Mouse (Mus musculus) inflammation-experienced regulatory T-cells, adult 6 months (primary cell): ENCODE measurements around the gene Irf9. TPM values are rescaled to one million over a fixed set of nuclear protein-coding genes. Genes with fewer than 3 reads are reported as not detected.

Experiments used
- ATAC-seq: one replicate; pipeline ENCODE4 v1.8.0; 2017
- polyA plus RNA-seq, 3 experiments: library from polyadenylated mRNA; unstranded; fragments of 100-300 nt; shearing (Covaris generic); gene quantifications; one replicate each; pipeline ENCODE4 v1.2.1; 2017

Gene Irf9
- 100 to 1,000 TPM; 120 to 174 (median 141) TPM for polyA plus RNA-seq

DNA sequence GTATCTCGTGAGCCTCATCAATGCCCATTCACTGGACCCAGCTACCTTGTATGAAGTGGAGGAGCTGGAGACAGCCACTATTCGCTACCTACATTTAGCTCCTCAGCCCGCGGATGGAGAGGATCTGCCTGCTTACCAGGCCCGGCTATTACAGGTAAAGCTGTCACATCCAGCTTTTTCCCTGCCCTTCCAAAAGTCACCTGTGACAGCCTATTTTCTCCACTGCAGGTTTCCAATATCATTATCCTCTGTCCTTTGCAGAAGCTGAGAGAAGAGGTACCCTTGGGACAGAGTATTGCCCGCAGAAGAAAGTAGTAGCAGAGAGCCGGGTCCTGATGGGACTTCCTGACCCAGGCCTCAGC lies at the start of gene Irf9:
Gene Irf9, plus strand, starts transcription at position 301 of the 362 bp plus-strand sequence.
- no peak for ATAC-seq

DNA sequence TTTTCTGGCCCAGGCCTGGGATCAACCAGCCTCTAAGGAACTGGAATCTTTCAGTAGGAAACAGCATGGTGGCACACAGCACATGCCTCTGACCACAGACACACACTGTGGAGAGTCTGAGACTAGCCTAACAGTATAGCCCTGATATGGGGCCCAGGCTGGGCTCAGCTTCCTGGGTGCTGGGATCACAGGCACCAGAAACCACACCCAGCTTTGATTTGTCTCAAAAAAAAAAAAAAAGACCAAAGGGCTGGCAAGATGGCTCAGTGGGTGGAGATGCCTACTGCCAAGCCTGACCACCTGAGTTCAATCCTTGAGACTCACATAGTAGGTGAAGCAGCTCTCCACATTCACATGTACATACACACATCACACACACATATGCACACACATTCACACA lies 48.7 kb upstream of the Irf9 start:
- no peak for ATAC-seq

DNA sequence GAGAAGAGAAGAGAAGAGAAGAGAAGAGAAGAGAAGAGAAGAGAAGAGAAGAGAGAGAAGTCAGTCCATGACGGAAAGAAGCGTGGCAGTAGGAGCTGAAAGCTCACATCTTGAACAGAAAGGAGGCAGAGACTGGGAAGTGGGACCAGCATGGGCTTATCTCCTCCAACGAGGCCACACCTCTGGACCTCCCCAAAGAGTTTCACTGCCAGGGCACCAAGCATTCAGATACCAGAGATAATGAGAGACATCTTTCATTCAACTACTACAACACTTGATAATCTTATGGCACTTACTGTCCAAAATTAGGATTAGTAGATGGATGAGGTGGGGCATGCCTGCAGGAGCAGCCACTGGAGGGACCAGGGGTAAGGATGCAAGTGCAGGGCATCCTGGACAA lies 47.6 kb upstream of the Irf9 start:
- ATAC-seq = no peak

DNA sequence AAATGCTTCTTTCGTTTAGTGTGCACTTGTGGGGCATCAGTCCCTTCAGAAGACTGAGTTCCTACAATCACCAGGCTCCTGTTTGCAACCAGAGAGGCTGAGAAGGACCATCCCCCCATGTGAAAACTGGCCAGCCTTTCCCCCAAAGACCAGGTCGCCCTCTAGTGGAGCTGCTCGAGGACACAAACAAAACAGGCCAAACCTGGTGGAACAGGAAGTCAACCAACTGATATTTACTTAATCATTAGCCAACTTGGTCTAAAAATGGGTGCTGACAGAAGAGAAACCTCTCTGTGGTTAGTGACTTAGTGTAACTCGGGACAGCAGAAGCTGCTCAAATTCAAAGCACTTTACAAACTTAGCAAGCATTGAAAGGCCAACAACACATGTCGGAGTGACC lies 46.4 kb upstream of the Irf9 start:
- peak; percentile 19 for ATAC-seq

DNA sequence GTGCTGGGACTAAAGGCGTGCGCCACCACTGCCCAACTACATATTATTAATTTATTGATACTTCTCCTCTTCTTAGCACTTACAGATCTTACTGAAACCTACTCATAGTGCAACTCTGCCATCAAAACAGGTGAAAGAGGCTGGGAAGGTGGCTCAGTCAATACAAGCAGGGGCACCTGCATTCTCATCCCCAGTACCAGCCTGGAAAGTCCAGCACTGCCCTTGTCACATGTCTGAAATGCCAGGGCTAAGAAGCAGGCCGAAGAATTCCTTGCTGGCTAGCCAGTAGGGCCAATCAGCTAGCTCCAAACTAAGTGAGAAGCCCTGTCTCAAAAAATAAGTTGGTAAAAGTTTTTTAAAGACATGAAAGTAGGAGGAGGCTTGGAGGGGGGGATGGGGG lies 45.8 kb upstream of the Irf9 start:
- ATAC-seq = no peak

DNA sequence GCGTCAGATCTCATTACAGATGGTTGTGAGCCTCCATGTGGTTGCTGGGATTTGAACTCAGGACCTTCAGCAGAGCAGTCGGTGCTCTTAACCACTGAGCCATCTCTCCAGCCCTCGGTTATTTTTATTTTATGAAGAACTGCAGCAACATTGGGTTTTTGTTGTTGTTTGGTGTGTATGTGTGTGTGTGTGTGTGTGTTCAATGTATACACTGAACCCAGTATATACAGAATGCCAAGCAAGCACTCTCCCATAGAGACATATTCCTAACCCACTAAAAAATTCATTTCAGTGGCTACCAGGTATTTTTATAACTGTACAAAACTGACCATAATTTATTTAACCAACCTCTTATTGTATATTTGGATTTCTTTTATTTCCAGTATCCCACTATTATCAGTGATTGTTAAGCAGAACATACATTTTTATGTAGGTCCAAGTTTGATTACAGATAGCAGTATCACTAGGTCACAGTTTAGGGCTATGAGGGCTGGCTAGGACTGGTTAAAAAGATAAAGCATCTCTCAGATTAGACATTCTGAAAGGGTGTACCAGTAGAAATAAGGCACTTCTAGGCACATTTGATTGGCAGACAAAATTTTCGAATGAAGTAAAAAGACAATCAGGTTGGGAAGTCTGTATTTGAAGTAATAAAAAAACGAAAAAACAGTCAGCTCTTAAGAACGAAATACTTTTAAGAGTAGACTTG lies 44.5 kb upstream of the Irf9 start:
- ATAC-seq = no peak

DNA sequence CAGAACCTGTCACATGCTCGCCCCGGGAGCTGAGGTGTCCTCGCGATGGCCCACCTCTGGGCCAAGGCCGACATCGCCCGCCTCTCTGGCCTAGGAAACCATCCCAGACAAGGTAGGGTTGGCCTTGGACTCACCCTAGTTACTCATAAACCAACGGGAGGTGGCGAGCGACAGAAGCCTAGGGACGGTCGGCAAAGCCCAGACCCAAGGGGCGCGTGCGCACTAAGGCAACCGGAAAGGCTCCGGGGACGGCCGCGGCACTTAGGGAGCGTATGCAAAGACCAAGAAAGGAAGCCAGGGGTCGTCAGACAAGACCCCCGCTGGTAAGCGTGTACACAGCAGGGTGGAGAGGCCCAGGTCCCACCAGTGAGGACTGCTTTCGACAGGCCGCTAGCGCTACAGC lies 43.6 kb upstream of the Irf9 start, which contains the start of gene Dcaf11:
Gene Dcaf11, plus strand, starts transcription at position 208 of the 403 bp plus-strand sequence.
- peak; percentile 37 for ATAC-seq

DNA sequence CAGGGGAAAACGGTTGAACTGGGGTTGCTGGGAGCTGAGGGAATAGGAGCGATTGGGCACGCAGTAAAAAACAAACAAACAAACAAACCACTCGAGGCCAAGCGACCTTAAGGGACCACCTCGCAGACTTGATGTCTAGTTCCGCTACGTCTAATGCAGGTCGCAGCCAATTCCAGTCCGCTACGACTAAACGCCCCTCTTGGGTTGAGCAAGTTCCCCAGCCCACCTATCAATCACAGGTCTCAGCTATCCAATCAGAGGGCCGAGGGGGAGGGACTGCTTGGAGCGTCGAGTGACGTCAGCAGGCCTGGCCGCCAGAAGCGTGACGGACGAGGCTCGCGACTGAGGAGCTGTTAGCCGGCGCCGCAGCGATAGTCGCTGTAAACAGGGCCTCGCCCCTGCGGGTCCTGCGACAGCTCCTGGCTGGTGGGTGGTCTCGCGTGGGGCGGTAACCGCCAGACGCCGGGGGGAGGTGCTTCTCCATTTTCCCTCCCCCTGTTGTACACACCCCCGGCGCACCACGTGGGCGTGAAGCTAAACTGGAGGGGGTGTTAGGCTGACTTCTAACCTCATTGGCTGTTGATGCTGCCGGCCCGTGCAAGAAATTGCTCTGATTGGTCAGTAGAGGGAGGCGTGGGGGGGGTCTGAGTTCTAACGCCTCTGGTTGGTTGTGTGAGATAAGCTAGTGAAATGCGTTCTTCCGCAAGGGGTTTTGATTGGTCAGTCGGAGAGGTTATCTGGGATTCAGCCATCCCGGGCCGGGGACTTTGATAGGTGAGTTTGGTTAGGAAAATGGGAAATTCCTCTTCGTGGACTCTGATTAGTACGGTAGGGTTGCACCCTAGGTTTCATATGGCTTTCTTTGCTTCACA lies 42.9 kb upstream of the Irf9 start, which contains the start of gene A730061H03Rik:
Gene A730061H03Rik, minus strand, starts transcription at position 205 of the 872 bp plus-strand sequence.
- peak; percentile 86 for ATAC-seq

DNA sequence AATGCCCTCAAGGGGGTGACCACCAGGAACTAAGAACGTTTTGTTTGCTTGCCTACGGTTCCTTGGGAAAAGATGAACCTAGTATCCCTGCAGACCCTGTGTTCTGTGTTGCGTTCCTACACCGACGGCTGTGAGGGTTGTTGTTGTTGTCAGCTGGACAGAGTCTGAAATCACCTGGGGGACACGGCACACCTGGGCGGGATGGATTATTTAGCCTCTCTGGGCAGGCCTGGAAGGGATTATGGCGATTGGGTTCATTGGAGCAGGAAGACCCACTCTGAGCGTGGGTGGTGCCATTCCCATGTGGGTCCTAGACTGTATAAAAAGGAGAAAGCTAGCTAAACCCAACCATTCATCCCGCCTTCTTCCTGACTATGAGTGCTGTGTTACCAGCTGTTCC lies 41.5 kb upstream of the Irf9 start:
- ATAC-seq = no peak

DNA sequence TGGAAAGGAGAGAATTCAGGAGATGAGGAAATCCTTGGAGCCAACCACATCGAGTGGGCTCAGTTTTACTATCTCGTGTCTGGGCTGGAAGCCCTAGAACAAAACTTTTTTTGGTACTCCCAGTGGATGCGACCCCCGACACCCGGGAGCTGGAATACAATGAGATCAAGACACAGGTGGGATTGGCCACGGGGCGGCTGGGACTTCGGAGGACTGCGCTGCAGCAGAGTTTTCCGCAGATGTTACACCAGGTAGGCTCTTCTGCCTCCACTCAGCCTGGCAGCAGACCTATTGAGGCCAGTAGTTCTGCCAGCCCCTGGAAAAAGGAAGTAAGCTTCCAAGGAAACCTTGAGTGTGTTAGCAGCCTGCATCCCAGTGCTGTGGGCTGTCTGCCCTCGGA lies 40.1 kb upstream of the Irf9 start:
- no peak for ATAC-seq

DNA sequence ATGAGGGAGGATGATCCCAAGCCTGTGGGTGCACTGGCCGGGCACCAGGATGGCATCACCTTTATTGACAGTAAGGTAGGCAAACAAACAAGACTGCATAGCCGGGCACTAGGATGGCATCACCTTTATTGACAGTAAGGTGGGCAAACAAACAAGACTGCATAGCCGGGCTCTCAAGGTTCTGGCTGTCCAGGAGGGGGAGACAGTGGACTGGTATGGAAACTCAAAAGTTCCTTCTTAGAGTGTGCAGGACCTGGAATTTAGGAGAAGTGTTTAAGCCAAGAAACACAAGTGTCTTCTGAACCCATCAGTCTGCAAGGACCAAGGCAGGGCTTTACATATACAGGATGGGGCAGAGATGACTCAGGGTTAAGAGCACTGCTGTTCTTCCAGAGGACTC lies 37.6 kb upstream of the Irf9 start:
- ATAC-seq = no peak

DNA sequence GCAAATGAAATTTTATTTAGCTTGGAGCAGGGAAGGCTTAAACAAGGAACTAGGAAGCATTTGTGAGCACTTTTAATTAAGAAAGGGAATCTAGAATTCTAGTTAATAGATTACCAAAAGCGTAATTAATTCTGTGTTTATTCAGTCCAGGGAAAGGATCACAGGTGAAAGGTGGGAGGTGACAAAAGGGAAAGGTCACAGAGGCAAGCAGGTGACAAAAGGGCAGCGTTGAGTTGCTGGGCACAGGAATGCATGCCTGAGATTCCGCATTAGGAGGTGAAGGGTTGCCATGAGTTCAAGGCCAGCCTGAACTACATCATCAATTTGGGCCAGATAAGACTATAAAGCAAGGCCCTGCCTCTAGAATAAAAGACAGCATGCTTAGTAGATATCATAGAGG lies 35.9 kb upstream of the Irf9 start:
- no peak for ATAC-seq

DNA sequence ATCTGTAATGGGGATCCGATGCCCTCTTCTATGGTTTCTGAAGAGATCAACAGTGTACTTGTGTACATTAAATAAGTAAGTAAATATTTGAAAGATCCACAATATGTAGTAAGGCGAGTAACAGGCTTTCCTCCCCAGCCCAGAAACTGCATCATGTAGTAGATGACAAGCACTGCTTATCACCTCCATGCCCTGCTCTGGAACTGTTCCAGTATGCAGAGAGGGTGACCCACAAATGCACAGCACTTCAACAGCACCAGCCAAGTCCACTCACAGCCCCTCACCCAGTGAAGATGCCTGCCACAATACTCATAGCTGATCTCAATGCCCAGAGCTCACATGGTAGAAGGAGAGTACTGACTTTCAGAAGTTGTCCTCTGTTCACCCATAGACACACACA lies 32.8 kb upstream of the Irf9 start:
- ATAC-seq = no peak

DNA sequence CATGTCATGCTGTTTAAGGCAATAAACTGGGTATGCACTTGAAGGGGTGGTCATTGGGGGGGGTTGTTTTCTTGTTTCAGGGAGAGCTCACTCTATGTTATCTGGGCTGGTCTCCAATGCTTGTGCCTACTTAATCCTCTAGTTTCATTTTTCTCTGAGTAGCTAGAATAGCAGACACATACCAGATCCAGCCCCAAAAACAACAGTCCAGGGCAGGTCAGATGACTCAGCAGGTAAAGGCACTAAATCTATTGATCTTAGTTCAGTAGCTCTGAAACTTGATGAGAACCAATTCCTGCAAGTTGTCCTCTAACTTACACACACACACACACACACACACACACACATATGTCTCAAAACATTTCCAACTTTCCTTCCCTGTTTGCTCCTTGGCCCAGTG lies 31.6 kb upstream of the Irf9 start:
- ATAC-seq = no peak

DNA sequence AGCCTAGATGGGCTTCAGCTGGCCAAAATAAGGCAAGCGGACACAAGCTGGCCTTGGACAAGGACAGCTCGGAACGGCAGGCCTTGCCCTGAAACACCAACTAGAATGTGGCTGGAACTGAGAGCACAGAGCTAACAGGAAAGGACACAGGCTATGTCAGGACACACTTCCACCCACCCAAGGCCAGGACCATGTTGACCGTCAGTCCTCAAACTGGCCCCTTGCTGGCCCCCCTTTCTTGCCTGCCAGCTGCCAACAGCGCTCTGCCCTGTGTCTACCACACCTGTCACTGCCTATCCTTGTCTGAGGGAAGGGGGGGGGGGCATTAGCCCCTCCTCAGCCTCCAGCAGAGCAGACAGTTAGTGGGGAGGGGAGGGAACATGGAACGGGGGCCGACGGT lies 28.1 kb upstream of the Irf9 start, which contains the start of gene Fitm1:
Gene Fitm1, plus strand, starts transcription at position 316 of the 400 bp plus-strand sequence.
- no peak for ATAC-seq

DNA sequence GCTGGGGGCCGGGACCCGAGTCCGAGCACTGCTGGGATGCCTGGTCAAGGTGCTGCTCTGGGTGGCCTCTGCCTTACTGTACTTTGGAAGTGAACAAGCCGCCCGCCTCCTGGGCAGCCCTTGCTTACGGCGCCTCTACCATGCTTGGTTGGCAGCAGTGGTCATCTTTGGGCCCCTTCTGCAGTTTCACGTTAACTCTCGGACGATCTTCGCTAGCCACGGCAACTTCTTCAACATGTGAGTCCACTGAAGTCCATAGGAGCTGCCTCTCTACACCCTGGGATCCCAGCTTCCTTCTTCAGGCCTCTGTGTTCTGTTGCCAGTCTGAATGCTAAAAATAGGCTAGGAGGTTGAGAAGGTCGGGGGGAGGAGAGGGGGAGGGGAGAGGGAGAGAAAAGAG lies 27.7 kb upstream of the Irf9 start:
- ATAC-seq = no peak

DNA sequence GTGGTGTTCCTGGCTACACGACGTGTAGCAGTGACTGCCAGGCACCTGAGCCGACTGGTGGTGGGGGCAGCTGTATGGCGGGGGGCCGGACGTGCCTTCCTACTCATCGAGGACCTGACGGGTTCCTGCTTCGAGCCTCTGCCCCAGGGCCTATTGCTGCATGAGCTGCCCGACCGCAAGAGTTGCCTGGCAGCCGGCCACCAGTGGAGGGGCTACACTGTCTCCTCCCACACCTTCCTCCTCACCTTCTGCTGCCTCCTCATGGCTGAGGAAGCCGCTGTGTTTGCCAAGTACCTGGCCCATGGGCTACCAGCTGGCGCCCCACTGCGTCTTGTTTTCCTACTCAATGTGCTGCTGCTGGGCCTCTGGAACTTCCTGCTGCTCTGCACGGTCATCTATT lies 27.0 kb upstream of the Irf9 start:
- no peak for ATAC-seq

DNA sequence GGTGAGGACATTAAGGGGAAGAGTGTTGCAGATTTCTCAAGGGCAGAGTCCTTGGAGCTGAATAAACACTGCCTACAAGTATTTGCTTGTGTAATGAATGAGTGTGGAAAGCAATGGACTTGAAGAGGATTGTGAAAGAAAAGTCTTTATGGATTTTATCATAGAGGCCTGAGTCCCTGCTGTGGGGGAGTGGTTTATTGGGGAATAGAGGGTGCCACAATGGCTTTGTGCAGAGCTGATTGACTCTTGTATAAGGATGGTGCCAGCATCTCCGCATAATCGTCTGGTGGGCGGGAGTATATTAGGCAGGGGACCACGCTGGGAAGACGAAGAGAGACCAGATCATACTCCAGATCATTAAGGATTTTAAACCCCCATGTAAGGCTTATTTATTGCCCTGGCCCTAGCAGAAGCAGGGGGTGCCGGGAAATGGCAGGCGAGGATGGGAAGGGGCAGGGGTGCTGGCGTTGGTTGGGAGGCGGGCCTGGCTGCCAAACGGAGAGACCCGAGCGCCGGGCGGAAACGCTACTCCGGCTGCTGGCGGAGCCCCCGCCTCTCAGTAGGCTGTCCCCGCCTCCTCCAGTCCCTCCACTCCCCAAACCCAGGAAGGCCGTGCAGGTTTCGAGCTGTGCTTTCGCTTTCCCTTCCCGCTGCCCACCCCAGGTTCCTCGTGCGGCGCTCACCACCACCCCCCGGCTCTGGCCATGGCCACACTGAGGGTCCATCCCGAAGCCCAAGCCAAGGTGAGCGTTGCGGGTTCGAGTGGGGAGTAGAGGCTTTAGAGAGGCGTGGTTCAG lies 25.3 kb upstream of the Irf9 start, which contains the start of gene Psme1:
Gene Psme1, plus strand, starts transcription at position 253 of the 797 bp plus-strand sequence.
- peak; percentile 97 for ATAC-seq

DNA sequence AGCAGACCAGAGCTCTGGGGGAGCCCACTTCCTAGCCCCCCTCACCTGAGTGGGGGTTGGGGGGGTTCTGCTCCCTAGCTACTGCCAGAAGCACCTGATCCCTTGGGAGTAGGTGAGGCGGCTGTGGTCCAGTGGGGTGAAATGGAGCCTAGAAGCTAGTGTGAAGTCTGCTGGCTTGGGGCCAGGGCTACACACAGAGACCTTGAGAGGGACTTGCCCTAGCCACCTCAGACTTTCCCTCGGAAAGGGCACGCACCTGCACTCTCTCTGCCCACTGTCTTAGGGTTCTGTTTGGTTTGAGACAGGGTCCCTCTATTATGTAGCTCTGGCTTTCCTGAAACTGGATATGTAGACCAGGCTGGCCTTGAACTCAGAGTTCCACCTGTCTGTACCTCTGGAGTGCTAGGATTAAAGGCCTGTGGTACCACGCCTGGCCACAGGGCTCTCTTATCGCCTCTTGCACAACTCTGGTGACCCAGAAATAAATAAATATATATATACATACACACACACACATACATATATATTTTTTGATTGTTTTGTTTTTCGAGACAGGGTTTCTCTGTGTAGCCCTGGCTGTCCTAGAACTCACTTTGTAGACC lies 24.6 kb upstream of the Irf9 start:
- peak; percentile 52 for ATAC-seq

DNA sequence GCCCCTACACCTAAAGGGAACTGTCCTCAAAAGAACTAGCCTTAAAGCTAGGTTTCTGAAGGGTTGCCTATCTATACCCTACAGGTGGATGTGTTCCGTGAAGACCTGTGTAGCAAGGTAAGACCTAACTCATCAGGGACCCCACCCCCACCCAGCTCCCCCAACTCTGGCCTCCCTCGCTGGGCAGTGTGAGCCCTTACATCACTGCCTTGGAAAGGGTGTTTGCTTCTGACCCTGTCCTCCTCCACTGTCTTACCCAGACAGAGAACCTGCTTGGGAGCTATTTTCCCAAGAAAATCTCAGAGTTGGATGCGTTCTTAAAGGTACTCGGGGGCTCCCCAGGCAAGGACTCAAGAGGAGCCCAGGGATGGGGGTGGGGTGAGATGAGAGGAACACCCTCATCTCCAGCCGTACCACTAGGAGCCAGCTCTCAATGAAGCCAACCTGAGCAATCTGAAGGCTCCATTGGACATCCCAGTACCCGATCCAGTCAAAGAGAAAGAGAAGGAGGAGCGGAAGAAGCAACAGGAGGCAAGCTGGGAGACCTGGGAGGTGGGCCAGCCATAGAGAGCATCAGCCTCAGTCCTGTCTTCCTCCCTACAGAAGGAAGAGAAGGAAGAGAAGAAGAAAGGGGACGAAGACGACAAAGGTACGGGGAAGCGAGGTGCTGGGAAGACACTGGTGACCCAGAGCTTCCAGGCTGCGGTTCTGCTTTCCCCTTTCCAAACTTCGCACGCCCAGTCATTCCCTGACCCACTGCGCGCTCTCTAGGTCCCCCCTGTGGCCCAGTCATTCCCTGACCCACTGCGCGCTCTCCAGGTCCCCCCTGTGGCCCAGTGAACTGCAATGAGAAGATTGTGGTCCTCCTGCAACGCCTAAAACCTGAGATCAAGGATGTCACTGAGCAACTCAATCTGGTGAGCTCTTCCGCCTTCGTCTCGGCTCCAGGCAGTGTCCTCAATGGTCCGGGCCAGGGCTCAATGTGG lies 23.6 kb upstream of the Irf9 start:
- ATAC-seq = no peak

DNA sequence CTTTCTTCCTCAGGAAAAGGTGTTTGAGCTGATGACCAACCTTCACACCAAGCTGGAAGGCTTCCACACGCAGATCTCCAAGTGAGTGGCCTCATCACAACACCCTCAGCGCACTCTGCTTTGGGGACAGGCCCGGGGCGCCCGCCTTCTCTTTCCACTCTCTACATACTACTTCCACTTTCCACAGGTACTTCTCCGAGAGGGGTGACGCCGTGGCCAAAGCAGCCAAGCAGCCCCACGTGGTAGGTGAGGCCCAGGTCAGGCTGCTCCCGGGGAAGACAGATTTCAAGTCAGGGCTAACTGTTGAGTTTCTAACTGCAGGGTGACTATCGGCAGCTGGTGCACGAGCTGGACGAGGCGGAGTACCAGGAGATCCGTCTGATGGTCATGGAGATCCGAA lies 22.6 kb upstream of the Irf9 start:
- ATAC-seq = no peak
